Mouse (Mus musculus) midbrain, embryonic 15.5 days (tissue): ENCODE measurements around the gene Als2cl. TPM values are rescaled to one million over a fixed set of nuclear protein-coding genes. Genes with fewer than 3 reads are reported as not detected.

Experiments
- ATAC-seq: fragments of 200-750 bp; cut with Nextera tagmentation; replicated peaks from 2 replicates; pipeline ENCODE4 v1.8.0; 2017; ENCODE audit warnings: moderate TSS enrichment
- H3K27ac ChIP-seq: fragments of 300-500 bp; sonication (generic); 2 replicates; pipeline ENCODE4 v1.5.1; 2015; ENCODE audit warnings: mild to moderate bottlenecking, inconsistent platforms
- H3K27me3 ChIP-seq: fragments of 300-500 bp; sonication (generic); replicated peaks from 2 replicates; pipeline ENCODE4 v1.6.1; 2015; ENCODE audit warnings: inconsistent platforms
- H3K36me3 ChIP-seq: fragments of 300-500 bp; sonication (generic); replicated peaks from 2 replicates; pipeline ENCODE4 v1.6.1; 2015; ENCODE audit warnings: inconsistent platforms
- H3K4me1 ChIP-seq: fragments of 300-500 bp; sonication (generic); 2 replicates; pipeline ENCODE4 v1.6.1; 2015; ENCODE audit warnings: inconsistent platforms
- H3K4me2 ChIP-seq: fragments of 300-500 bp; sonication (generic); 2 replicates; pipeline ENCODE4 v1.6.1; 2015; ENCODE audit warnings: inconsistent platforms, mild to moderate bottlenecking, moderate library complexity
- H3K4me3 ChIP-seq: fragments of 300-500 bp; sonication (generic); 2 replicates; pipeline ENCODE4 v1.5.1; 2015; ENCODE audit warnings: mild to moderate bottlenecking, inconsistent platforms
- H3K9ac ChIP-seq: fragments of 300-500 bp; sonication (generic); 2 replicates; pipeline ENCODE4 v1.6.1; 2015; ENCODE audit warnings: mild to moderate bottlenecking, inconsistent platforms
- H3K9me3 ChIP-seq: fragments of 300-500 bp; sonication (generic); 2 replicates; pipeline ENCODE4 v1.6.1; 2016; ENCODE audit warnings: inconsistent platforms
- WGBS: fragments of 180-500 bp; shearing (Covaris S2); methylation state at CpG from one replicate; pipeline ENCODE4 v1.1.7; 2015; ENCODE audit warnings: mixed read lengths; 5-methylcytosine and 5-hydroxymethylcytosine counted together
- polyA plus RNA-seq: library from polyadenylated mRNA; unstranded; fragments of >200 nt; fragmentation: Nextera tagmentation; extraction: Ambion mirVana; gene quantifications from 2 replicates; pipeline ENCODE4 v1.2.1, GENCODE M21; 2015

The Als2cl gene
- polyA plus RNA-seq, 1 experiment from 2014 or later: 1.2 TPM

GRCm38 (mm10) chr9:110902271-110902670 lies 22.6 kb downstream of the Als2cl start:
- H3K36me3 ChIP-seq: no peaks in the 10 kb centered on the region
- no peak for ATAC-seq

DNA sequence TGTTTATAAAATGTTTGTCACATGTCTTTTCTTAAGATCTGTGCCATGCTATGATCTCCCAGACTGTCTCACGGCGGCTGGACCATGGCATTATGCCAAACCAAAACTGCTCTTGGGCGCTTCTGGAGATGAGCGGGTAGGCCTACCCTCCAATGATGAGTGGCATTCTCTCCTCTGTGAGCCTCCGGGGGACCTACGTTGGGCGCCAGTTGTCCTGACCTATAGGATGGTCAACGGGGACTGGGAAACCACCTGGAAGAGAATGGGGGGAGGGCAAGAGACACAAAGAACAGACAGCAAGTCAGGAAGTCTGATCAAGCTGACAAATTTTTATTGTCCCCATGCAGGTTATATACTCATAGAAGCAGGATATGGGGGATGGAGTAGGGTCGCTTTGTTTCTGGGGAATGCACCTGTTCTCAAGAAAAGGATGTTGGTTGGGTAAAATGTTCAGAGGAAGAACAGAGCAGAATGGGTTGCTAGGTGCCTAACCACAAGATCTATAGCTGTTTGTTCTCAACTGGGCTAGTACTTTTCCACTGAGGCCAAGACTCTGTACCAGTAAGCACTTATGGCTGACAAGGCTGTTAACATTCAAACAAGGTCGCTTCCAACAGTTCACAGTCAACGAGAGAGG lies 27.6 kb downstream of the Als2cl start:
- Histone ChIP-seq H3K9ac (no peak overlapping the region), H3K27ac (no peak overlapping the region), H3K9me3 (no peaks in the 10 kb centered on the region), H3K27me3 (no peaks in the 10 kb centered on the region), H3K4me2 (no peak overlapping the region), H3K4me1 (no peaks in the 10 kb centered on the region), H3K36me3 (no peaks in the 10 kb centered on the region), H3K4me3 (no peak overlapping the region)
- 92% methylated on average over 11 of the region's 11 CpGs for WGBS
- no peak for ATAC-seq

More at GRCm38 (mm10) chr9:110902271-110902670, 22.6 kb downstream of the Als2cl start:
- H3K9me3 ChIP-seq: no peaks in the 10 kb centered on the region
- no peaks in the 10 kb centered on the region for H3K4me1 ChIP-seq
- no peaks in the 10 kb centered on the region for H3K27me3 ChIP-seq
- H3K9ac ChIP-seq: no peak overlapping the region
- 84% methylated on average over 4 of the region's 4 CpGs for WGBS
- no peak overlapping the region for H3K4me2 ChIP-seq
- no peak overlapping the region for H3K27ac ChIP-seq
- H3K4me3 ChIP-seq: no peak overlapping the region

DNA sequence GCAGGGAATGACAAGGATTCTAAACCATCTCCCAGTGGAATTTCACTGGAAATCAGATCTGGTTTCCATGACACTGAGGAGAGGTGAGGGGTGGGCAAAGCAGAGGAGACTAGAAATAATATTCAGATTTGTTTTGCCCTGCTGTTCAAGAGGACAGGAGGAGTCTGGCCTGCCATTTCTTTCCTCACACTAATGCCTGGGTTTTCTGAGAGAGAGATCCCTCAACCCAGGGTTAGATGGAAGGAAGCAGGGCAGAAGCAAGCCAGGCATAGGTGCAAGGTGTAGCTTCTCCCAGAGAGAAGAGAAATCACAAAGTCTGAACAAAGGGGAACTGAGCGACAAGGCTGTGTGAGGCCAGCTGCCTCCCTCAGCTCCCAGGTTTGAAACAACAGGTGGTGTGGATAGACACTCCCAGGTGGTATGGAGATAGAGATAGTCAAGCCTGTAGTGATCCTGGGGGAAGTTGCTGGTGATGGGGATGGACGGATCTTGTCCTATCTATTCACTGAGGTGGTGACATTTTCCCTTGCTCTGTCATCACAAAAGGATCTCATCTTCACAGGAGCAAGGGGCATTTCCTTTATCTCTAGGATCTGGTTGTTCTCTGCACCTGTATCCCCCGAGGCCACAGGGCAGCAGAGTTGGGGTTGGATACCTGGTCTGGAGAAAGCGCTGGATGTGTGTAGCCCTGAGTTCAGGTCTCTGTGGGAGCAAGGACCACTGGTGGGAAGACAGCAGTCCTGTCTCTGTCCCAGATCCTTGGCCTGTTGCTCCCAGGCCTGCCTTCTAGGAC lies 28.4 kb downstream of the Als2cl start:
- Histone ChIP-seq H3K9me3 (no peaks in the 10 kb centered on the region), H3K36me3 (no peaks in the 10 kb centered on the region), H3K9ac (no peak overlapping the region), H3K27ac (no peak overlapping the region), H3K4me3 (no peak overlapping the region), H3K27me3 (no peaks in the 10 kb centered on the region), H3K4me2 (no peak overlapping the region), H3K4me1 (no peaks in the 10 kb centered on the region)
- ATAC-seq: no peak
- 86% methylated on average over 4 of the region's 4 CpGs for WGBS

- Histone ChIP-seq H3K4me1 (no peaks in the 10 kb centered on the region), H3K27ac (no peak overlapping the region), H3K36me3 (no peaks in the 10 kb centered on the region), H3K9ac (no peak overlapping the region), H3K27me3 (no peaks in the 10 kb centered on the region), H3K4me3 (no peak overlapping the region), H3K4me2 (no peak overlapping the region), H3K9me3 (no peaks in the 10 kb centered on the region)
- ATAC-seq: no peak
- WGBS: 89% methylated on average over 3 of the region's 3 CpGs
Measured at GRCm38 (mm10) chr9:110908631-110909016, 29.0 kb downstream of the Als2cl start.

DNA sequence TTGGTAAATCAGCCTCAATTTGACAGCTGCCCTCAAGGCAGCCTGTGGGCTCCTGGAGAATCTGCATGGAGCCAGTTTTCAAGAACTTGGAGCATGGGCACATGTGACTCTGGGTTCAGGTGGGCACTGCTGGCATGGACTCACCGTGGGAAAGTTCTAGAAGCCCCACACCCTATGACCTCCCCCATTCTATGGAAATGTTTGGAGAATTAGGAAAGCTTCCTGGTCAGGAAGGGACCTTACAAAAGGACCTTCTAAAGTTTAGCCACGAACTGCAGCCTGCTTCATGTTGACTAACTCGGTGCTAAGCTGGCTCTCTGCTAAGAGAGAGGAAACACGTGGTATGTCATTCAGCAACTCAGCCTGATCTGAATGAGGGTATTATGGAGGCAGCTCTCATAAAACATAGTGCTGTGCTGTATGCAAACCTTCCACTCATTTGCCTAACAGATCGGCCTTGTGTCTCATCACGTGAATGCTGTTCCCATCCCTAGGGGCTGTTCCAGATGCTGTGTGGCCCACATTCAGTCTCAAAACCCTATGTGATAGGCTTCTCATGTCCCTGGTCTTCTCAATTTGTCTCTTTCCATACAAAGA lies 29.8 kb downstream of the Als2cl start:
- no peak overlapping the region for H3K27ac ChIP-seq
- no peak for ATAC-seq
- H3K4me1 ChIP-seq: no peaks in the 10 kb centered on the region
- 81% methylated on average over 6 of the region's 6 CpGs for WGBS
- H3K36me3 ChIP-seq: no peaks in the 10 kb centered on the region
- H3K4me3 ChIP-seq: no peak overlapping the region
- H3K9ac ChIP-seq: no peak overlapping the region
- no peaks in the 10 kb centered on the region for H3K27me3 ChIP-seq
- no peak overlapping the region for H3K4me2 ChIP-seq
- H3K9me3 ChIP-seq: no peaks in the 10 kb centered on the region

GRCm38 (mm10) chr9:110914631-110915236 lies 35.1 kb downstream of the Als2cl start:
- Histone ChIP-seq H3K27me3 (no peaks in the 10 kb centered on the region), H3K9me3 (no peaks in the 10 kb centered on the region), H3K27ac (no peak overlapping the region), H3K4me1 (no peaks in the 10 kb centered on the region), H3K4me3 (no peak overlapping the region), H3K9ac (no peak overlapping the region), H3K4me2 (no peak overlapping the region), H3K36me3 (no peaks in the 10 kb centered on the region)
- 59% methylated on average over 21 of the region's 21 CpGs for WGBS
- ATAC-seq: no peak

GRCm38 (mm10) chr9:110915466-110915865 lies 35.8 kb downstream of the Als2cl start:
- Histone ChIP-seq H3K36me3 (no peaks in the 10 kb centered on the region), H3K9me3 (no peaks in the 10 kb centered on the region), H3K4me3 (no peak overlapping the region), H3K4me1 (no peaks in the 10 kb centered on the region), H3K27me3 (no peaks in the 10 kb centered on the region), H3K4me2 (no peak overlapping the region), H3K9ac (no peak overlapping the region), H3K27ac (no peak overlapping the region)
- 68% methylated on average over 8 of the region's 8 CpGs for WGBS
- no peak for ATAC-seq

DNA sequence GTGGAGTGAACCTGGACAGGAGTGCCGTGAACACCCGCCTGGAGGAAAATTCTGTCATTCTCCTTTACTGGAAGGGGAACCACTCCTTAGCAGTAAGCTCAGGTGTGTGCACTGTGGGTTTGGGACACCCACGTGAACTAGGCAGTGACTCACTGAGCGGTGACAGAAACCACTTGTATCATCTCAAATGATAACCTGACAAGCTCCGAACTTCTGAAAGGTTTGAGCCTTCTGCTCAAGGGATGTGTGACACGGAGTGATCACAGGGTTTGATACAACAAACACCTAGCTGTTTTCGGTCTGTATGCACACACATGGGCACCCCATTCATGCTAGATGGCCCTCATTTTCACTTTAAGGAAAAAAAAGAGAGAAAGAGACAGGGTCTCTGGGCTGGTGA lies 37.1 kb downstream of the Als2cl start, which contains the start of gene Fam240a:
Gene Fam240a (minus strand): TSS at position 76 of the 400 bp plus-strand sequence.
- ATAC-seq: no peak

DNA sequence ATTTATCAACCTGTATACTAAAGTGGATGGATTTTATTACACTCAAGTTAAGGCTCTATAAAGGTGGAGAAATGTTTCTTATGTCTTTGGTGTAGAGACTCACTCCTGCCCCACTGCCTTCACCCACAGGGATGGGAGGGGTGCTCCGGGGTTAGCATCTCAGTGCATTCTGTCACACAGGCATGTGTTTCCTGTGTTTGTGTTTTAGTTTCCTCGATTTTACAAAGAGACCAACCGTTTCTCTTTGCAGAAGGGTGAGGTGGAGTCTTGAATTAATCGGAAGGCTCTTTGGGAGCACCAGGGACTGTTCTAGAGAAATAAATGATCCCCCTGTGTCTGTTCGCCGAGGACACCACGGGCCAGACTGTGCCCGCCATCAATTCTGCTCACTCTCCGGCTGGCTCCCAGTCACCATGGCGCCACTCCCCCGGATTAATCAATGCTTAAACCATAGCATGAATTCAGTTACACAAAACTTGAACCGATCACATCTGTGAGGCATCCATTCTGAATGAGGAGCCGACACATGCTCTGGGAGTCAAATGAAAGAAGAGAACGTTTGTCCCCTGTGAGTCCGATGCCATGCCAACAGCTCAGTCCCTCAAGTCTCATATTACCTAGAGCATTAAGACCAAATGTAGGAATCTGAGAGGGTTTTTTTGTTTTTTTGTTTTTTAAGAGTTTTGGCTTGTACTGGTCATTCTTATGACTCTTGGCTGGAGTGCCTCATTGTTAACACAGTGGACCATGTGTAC lies 41.2 kb downstream of the Als2cl start:
- no peaks in the 10 kb centered on the region for H3K4me1 ChIP-seq
- H3K4me3 ChIP-seq: no peak overlapping the region
- no peak overlapping the region for H3K9ac ChIP-seq
- H3K4me2 ChIP-seq: no peak overlapping the region
- H3K27me3 ChIP-seq: no peaks in the 10 kb centered on the region
- H3K36me3 ChIP-seq: no peaks in the 10 kb centered on the region
- 56% methylated on average over 15 of the region's 15 CpGs for WGBS
- no peak overlapping the region for H3K27ac ChIP-seq
- no peaks in the 10 kb centered on the region for H3K9me3 ChIP-seq
- ATAC-seq: no peak

More for the DNA sequence above, 37.1 kb downstream of the Als2cl start, which contains the start of gene Fam240a:
- Histone ChIP-seq H3K9ac (no peak within 1 kb of the TSS), H3K36me3 (no peaks in the 10 kb centered on the region), H3K27me3 (no peaks in the 10 kb centered on the region), H3K4me2 (no peak within 1 kb of the TSS), H3K9me3 (no peaks in the 10 kb centered on the region), H3K4me1 (no peaks in the 10 kb centered on the region), H3K27ac (no peak within 1 kb of the TSS), H3K4me3 (no peak within 1 kb of the TSS)
- 95% methylated on average over 7 of the region's 7 CpGs for WGBS

DNA sequence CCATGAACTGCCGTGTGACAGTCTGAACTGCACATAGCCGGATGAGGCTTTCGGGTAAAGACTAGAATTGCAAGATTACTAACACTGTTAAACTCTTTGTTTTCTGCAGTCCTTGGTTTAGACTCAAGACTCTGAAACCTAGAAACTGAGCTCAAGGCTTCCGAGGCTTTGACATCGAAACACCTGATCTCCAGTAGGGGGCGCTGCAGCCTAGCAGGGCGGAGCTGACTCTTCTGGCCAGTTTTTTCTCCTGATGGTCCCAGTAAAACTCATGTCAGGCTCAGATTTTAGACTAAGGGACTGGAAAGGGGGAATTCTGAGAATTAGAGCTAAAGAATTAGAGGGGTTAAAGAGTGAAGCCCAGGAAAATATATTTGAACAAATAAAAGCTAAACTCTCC lies 43.1 kb downstream of the Als2cl start:
- no peaks in the 10 kb centered on the region for H3K9me3 ChIP-seq
- H3K4me2 ChIP-seq: no peak overlapping the region
- no peak for ATAC-seq
- no peaks in the 10 kb centered on the region for H3K4me1 ChIP-seq
- no peak overlapping the region for H3K27ac ChIP-seq
- no peak overlapping the region for H3K9ac ChIP-seq
- H3K4me3 ChIP-seq: no peak overlapping the region
- H3K27me3 ChIP-seq: no peaks in the 10 kb centered on the region
- H3K36me3 ChIP-seq: no peaks in the 10 kb centered on the region
- WGBS: 18% methylated on average over 7 of the region's 7 CpGs

- no peak overlapping the region for H3K4me3 ChIP-seq
- WGBS: 57% methylated on average over 6 of the region's 6 CpGs
- H3K9me3 ChIP-seq: no peaks in the 10 kb centered on the region
- no peak overlapping the region for H3K4me2 ChIP-seq
- no peaks in the 10 kb centered on the region for H3K36me3 ChIP-seq
- H3K9ac ChIP-seq: no peak overlapping the region
- H3K4me1 ChIP-seq: 0 out of 2 replicates have a peak, but pooled peaks cover 6% of the 10 kb centered on the region
- H3K27me3 ChIP-seq: no peaks in the 10 kb centered on the region
- no peak overlapping the region for H3K27ac ChIP-seq
- no peak for ATAC-seq
Measured at GRCm38 (mm10) chr9:110931573-110931972, 51.9 kb downstream of the Als2cl start.
